Mouse (Mus musculus) G1E (cell line): ENCODE data around the gene Atrnl1. TPM values are rescaled to one million over a fixed set of nuclear protein-coding genes. Genes with fewer than 3 reads are reported as not detected.
"Not testable (repeated sequence)": the region's sequence is repeated elsewhere in the genome, so short reads cannot be mapped to it uniquely, and the experiment has no call there.

Experiments
- ATAC-seq: 2 replicates; pipeline ENCODE4 v1.8.0; 2016; ENCODE audit warnings: mild to moderate bottlenecking; ENCODE audit not compliant: insufficient number of reproducible peaks, poor library complexity, low FRiP score, severe bottlenecking; ENCODE audit errors: extremely low read depth
- DNase-seq: peaks from one replicate; pipeline ENCODE4 v3.0.0; 2012; ENCODE audit warnings: low spot score
- H3K27me3 ChIP-seq: 2 replicates; pipeline ENCODE4 v1.6.1; 2012; ENCODE audit warnings: mild to moderate bottlenecking, low read length, inconsistent platforms; ENCODE audit not compliant: insufficient read depth
- H3K36me3 ChIP-seq: replicated peaks from 2 replicates; pipeline ENCODE3; 2012; ENCODE audit warnings: mild to moderate bottlenecking, inconsistent platforms
- H3K4me1 ChIP-seq: 2 replicates; pipeline ENCODE4 v1.6.1; 2012; ENCODE audit warnings: low read depth, low read length, inconsistent platforms, mixed read lengths; ENCODE audit not compliant: insufficient read depth
- H3K4me3 ChIP-seq: 2 replicates; pipeline ENCODE4 v1.5.1; 2012; ENCODE audit warnings: low read depth, mild to moderate bottlenecking, inconsistent platforms, low read length, moderate library complexity, mixed read lengths
- H3K9me3 ChIP-seq: replicated peaks from 2 replicates; pipeline ENCODE4 v1.6.1; 2012; ENCODE audit warnings: inconsistent platforms
- CTCF ChIP-seq: IDR thresholded peaks from 2 replicates; pipeline ENCODE4 v1.5.1; 2012; ENCODE audit warnings: low read depth, low read length, inconsistent platforms, mixed read lengths
- GATA1 ChIP-seq: IDR thresholded peaks from 2 replicates; pipeline ENCODE4 v1.6.1; 2012; ENCODE audit warnings: borderline replicate concordance, low read length, inconsistent platforms, mixed read lengths
- GATA2 ChIP-seq: IDR thresholded peaks from 2 replicates; pipeline ENCODE4 v1.6.1; 2012; ENCODE audit warnings: low read depth, low read length, inconsistent platforms, borderline replicate concordance
- POLR2AphosphoS5 ChIP-seq: IDR thresholded peaks from 2 replicates; pipeline ENCODE4 v1.6.1; 2012; ENCODE audit warnings: low read depth, low read length, inconsistent platforms; ENCODE audit not compliant: insufficient replicate concordance
- TAL1 ChIP-seq: conservative IDR thresholded peaks from 2 replicates; pipeline ENCODE4 v1.6.1; 2012; ENCODE audit warnings: low read depth, low read length, inconsistent platforms, mixed read lengths
- polyA plus RNA-seq: library from polyadenylated mRNA; stranded (reverse); fragments of >175 nt; gene quantifications from 2 replicates; pipeline ENCODE4 v1.2.3, GENCODE M21; 2012
- total RNA-seq, 2 experiments: library from RNA; stranded (forward) in 1 of 2; stranded (reverse) in 1 of 2; fragments of 200-1000 nt in 1 of 2; fragments of >200 nt in 1 of 2; fragmentation: Nextera tagmentation in 1 of 2; gene quantifications; 2 replicates each; pipeline ENCODE4 v1.2.3; 2014 to 2017

Atrnl1 gene
- total and polyA plus RNA-seq, 3 experiments: 0.52 to 5.8 (median 3.2) TPM

GRCm38 (mm10) chr19:58043120-58043519 is 432.3 kb downstream of the Atrnl1 start:
- DNase-seq (no peak), ATAC-seq (no peak)
- H3K27me3 ChIP-seq: no peaks in the 10 kb centered on the region
- no peaks in the 10 kb centered on the region for H3K36me3 ChIP-seq
- peaks cover 21% of the 10 kb centered on the region for H3K9me3 ChIP-seq
- TF ChIP-seq POLR2AphosphoS5 (no peak), CTCF (no peak), TAL1 (no peak), GATA1 (no peak)
- H3K4me3 ChIP-seq: no peak overlapping the region
- no peaks in the 10 kb centered on the region for H3K4me1 ChIP-seq

GRCm38 (mm10) chr19:58043550-58043949 is 432.7 kb downstream of the Atrnl1 start:
- ATAC-seq: no peak

GRCm38 (mm10) chr19:58044816-58045215 is 434.0 kb downstream of the Atrnl1 start:
- peaks cover 23% of the 10 kb centered on the region for H3K9me3 ChIP-seq
- H3K4me3 ChIP-seq: no peak overlapping the region
- DNase-seq (no peak), ATAC-seq (no peak)
- no peaks in the 10 kb centered on the region for H3K27me3 ChIP-seq
- no peak for TF ChIP-seq GATA1
- no peak for TF ChIP-seq POLR2AphosphoS5
- TF ChIP-seq GATA2: no peak
- TF ChIP-seq TAL1: no peak
- TF ChIP-seq CTCF: no peak
- H3K36me3 ChIP-seq: no peaks in the 10 kb centered on the region
- no peaks in the 10 kb centered on the region for H3K4me1 ChIP-seq

More at GRCm38 (mm10) chr19:58043550-58043949, 432.7 kb downstream of the Atrnl1 start:
- Histone ChIP-seq H3K4me1 (no peaks in the 10 kb centered on the region), H3K4me3 (no peak overlapping the region), H3K27me3 (no peaks in the 10 kb centered on the region), H3K36me3 (no peaks in the 10 kb centered on the region), H3K9me3 (peaks cover 21% of the 10 kb centered on the region)
- no peak for DNase-seq
- TF ChIP-seq CTCF (no peak), GATA2 (no peak), POLR2AphosphoS5 (no peak), GATA1 (no peak), TAL1 (no peak)

GRCm38 (mm10) chr19:58046656-58047055 is 435.8 kb downstream of the Atrnl1 start:
- H3K4me3 ChIP-seq: no peak overlapping the region
- TF ChIP-seq TAL1 (no peak), GATA1 (no peak), POLR2AphosphoS5 (no peak), CTCF (no peak), GATA2 (no peak)
- DNase-seq: no peak
- no peaks in the 10 kb centered on the region for H3K36me3 ChIP-seq
- no peaks in the 10 kb centered on the region for H3K4me1 ChIP-seq
- H3K9me3 ChIP-seq: peaks cover 24% of the 10 kb centered on the region
- no peak for ATAC-seq
- H3K27me3 ChIP-seq: no peaks in the 10 kb centered on the region

GRCm38 (mm10) chr19:58050410-58050809 is 439.6 kb downstream of the Atrnl1 start:
- DNase-seq, H3K27me3 ChIP-seq, ATAC-seq, H3K36me3 ChIP-seq, H3K4me1 ChIP-seq, H3K4me3 ChIP-seq: not testable (repeated sequence)
- peaks cover 19% of the 10 kb centered on the region; the same call in 1 of the 2 replicates for H3K9me3 ChIP-seq

GRCm38 (mm10) chr19:58050986-58051385 is 440.2 kb downstream of the Atrnl1 start:
- no peak for ATAC-seq
- TF ChIP-seq POLR2AphosphoS5: no peak
- TF ChIP-seq TAL1: no peak
- TF ChIP-seq CTCF: no peak
- no peak for TF ChIP-seq GATA1
- TF ChIP-seq GATA2: no peak
- no peak for DNase-seq

GRCm38 (mm10) chr19:58051905-58052304 is 441.1 kb downstream of the Atrnl1 start:
- no peaks in the 10 kb centered on the region for H3K36me3 ChIP-seq
- no peaks in the 10 kb centered on the region for H3K27me3 ChIP-seq
- peaks cover 12% of the 10 kb centered on the region; the same call in 1 of the 2 replicates for H3K9me3 ChIP-seq
- TF ChIP-seq POLR2AphosphoS5: no peak
- TF ChIP-seq GATA2: no peak
- no peak for TF ChIP-seq TAL1
- TF ChIP-seq GATA1: no peak
- no peak for TF ChIP-seq CTCF
- no peak overlapping the region for H3K4me3 ChIP-seq
- no peak for ATAC-seq
- no peaks in the 10 kb centered on the region for H3K4me1 ChIP-seq
- no peak for DNase-seq

More at GRCm38 (mm10) chr19:58050986-58051385, 440.2 kb downstream of the Atrnl1 start:
- no peaks in the 10 kb centered on the region for H3K27me3 ChIP-seq
- H3K9me3 ChIP-seq: peaks cover 16% of the 10 kb centered on the region; the same call in 1 of the 2 replicates
- H3K36me3 ChIP-seq: no peaks in the 10 kb centered on the region
- H3K4me1 ChIP-seq: no peaks in the 10 kb centered on the region
- no peak overlapping the region for H3K4me3 ChIP-seq
